Mouse (Mus musculus) heart, embryonic 12.5 days (tissue): Measurements from ENCODE around the gene Rac3. TPM values are rescaled to one million over a fixed set of nuclear protein-coding genes. Genes with fewer than 3 reads are reported as not detected.
"Not testable (repeated sequence)": the region's sequence is repeated elsewhere in the genome, so short reads cannot be mapped to it uniquely, and the experiment has no call there.

Experiments
- ATAC-seq: fragments of 200-750 bp; cut with Nextera tagmentation; 2 replicates; pipeline ENCODE4 v1.8.0; 2017; ENCODE audit warnings: moderate TSS enrichment, moderate library complexity; ENCODE audit not compliant: insufficient number of reproducible peaks, low FRiP score
- H3K27ac ChIP-seq: fragments of 300-500 bp; sonication (generic); 2 replicates; pipeline ENCODE4 v1.5.1; 2016; ENCODE audit warnings: mild to moderate bottlenecking, moderate library complexity; ENCODE audit not compliant: poor library complexity, severe bottlenecking
- H3K27me3 ChIP-seq: fragments of 300-500 bp; sonication (generic); replicated peaks from 2 replicates; pipeline ENCODE4 v1.6.1; 2016; ENCODE audit warnings: mild to moderate bottlenecking, moderate library complexity
- H3K36me3 ChIP-seq: fragments of 300-500 bp; sonication (generic); 2 replicates; pipeline ENCODE4 v1.6.1; 2016; ENCODE audit warnings: mild to moderate bottlenecking, moderate library complexity
- H3K4me1 ChIP-seq: fragments of 300-500 bp; sonication (generic); replicated peaks from 2 replicates; pipeline ENCODE4 v1.6.1; 2016; ENCODE audit warnings: mild to moderate bottlenecking
- H3K4me2 ChIP-seq: fragments of 300-500 bp; sonication (generic); 2 replicates; pipeline ENCODE4 v1.6.1; 2016; ENCODE audit warnings: mild to moderate bottlenecking, moderate library complexity
- H3K4me3 ChIP-seq: fragments of 300-500 bp; sonication (generic); 2 replicates; pipeline ENCODE4 v1.5.1; 2016; ENCODE audit warnings: mild to moderate bottlenecking
- H3K9ac ChIP-seq: fragments of 300-500 bp; sonication (generic); 2 replicates; pipeline ENCODE4 v1.6.1; 2016; ENCODE audit warnings: mild to moderate bottlenecking, moderate library complexity
- H3K9me3 ChIP-seq: fragments of 300-500 bp; sonication (generic); replicated peaks from 2 replicates; pipeline ENCODE4 v1.6.1; 2016; ENCODE audit warnings: mild to moderate bottlenecking, moderate library complexity
- WGBS: fragments of 180-500 bp; shearing (Covaris S2); methylation state at CpG from one replicate; pipeline ENCODE4 v1.1.7; 2016; 5-methylcytosine and 5-hydroxymethylcytosine counted together
- polyA plus RNA-seq: library from polyadenylated mRNA; unstranded; fragments of >200 nt; fragmentation: Nextera tagmentation; extraction: Ambion mirVana; gene quantifications from 2 replicates; pipeline ENCODE4 v1.2.1, GENCODE M21; 2016

The Rac3 gene
- polyA plus RNA-seq: 7.6 and 8.4 TPM in 2 replicates

- peak within 1 kb of the TSS; percentile 72 for H3K4me3 ChIP-seq
- peak; percentile 67 for ATAC-seq
- peaks cover 22% of the 10 kb centered on the region for H3K4me1 ChIP-seq
- H3K27me3 ChIP-seq: peaks cover 59% of the 10 kb centered on the region
- WGBS: under 1% methylated on average over 81 of the region's 90 CpGs
- no peaks in the 10 kb centered on the region for H3K9me3 ChIP-seq
- no peak within 1 kb of the TSS for H3K27ac ChIP-seq
- peaks cover 34% of the 10 kb centered on the region for H3K36me3 ChIP-seq
- H3K9ac ChIP-seq: peak within 1 kb of the TSS; percentile 84
- peak within 1 kb of the TSS; percentile 99 for H3K4me2 ChIP-seq
These were observed at the start of gene Rac3 for GRCm38 (mm10) chr11:120721124-120722066. Rac3 (plus strand) TSS chr11:120721470.

GRCm38 (mm10) chr11:120672687-120673593 lies 48.3 kb upstream of the Rac3 start, which contains the start of gene Aspscr1:
Aspscr1 (plus strand) TSS chr11:120672973.
- Histone ChIP-seq H3K27me3 (no peaks in the 10 kb centered on the region), H3K4me2 (peak within 1 kb of the TSS; percentile 86), H3K9ac (peak within 1 kb of the TSS; percentile 75), H3K36me3 (peaks cover 19% of the 10 kb centered on the region), H3K4me1 (peaks cover 16% of the 10 kb centered on the region), H3K4me3 (peak within 1 kb of the TSS; percentile 69), H3K9me3 (no peaks in the 10 kb centered on the region), H3K27ac (peak within 1 kb of the TSS; percentile 80)
- ATAC-seq: peak; percentile 99
- 1% methylated on average over 82 of the region's 83 CpGs for WGBS

- WGBS: 36% methylated on average over 12 of the region's 12 CpGs
- Histone ChIP-seq H3K4me1 (peaks cover 16% of the 10 kb centered on the region), H3K4me3 (peak overlapping the region; percentile 69), H3K9me3 (no peaks in the 10 kb centered on the region), H3K4me2 (peak overlapping the region; percentile 86), H3K27me3 (no peaks in the 10 kb centered on the region), H3K9ac (peak overlapping the region; percentile 75), H3K36me3 (peaks cover 26% of the 10 kb centered on the region), H3K27ac (peak overlapping the region; percentile 80)
- ATAC-seq: peak; percentile 10
These were observed 47.6 kb upstream of the Rac3 start for GRCm38 (mm10) chr11:120673594-120674122.

- not testable (repeated sequence) for ATAC-seq, H3K4me3 ChIP-seq, H3K27me3 ChIP-seq, H3K9ac ChIP-seq, H3K9me3 ChIP-seq, H3K27ac ChIP-seq, H3K4me2 ChIP-seq
- WGBS: 69% methylated on average over 5 of the region's 5 CpGs
- Histone ChIP-seq H3K36me3 (peaks cover 39% of the 10 kb centered on the region), H3K4me1 (peaks cover 16% of the 10 kb centered on the region)
These were observed 45.4 kb upstream of the Rac3 start for GRCm38 (mm10) chr11:120675875-120676274.

GRCm38 (mm10) chr11:120676951-120677350 lies 44.3 kb upstream of the Rac3 start:
- no peak overlapping the region for H3K4me2 ChIP-seq
- 80% methylated on average over 4 of the region's 4 CpGs for WGBS
- peaks cover 16% of the 10 kb centered on the region for H3K4me1 ChIP-seq
- H3K27me3 ChIP-seq: no peaks in the 10 kb centered on the region
- no peaks in the 10 kb centered on the region for H3K9me3 ChIP-seq
- no peak overlapping the region for H3K27ac ChIP-seq
- 0 out of 2 replicates have a peak overlapping the region, but pooled peaks have one; percentile 33 for H3K9ac ChIP-seq
- H3K36me3 ChIP-seq: peaks cover 46% of the 10 kb centered on the region
- ATAC-seq: no peak
- H3K4me3 ChIP-seq: no peak overlapping the region

GRCm38 (mm10) chr11:120679909-120680308 lies 41.4 kb upstream of the Rac3 start:
- ATAC-seq: 0 out of 2 replicates have a peak, but pooled peaks have one; percentile 39
- H3K4me1 ChIP-seq: peaks cover 14% of the 10 kb centered on the region
- no peak overlapping the region for H3K9ac ChIP-seq
- H3K27ac ChIP-seq: no peak overlapping the region
- H3K27me3 ChIP-seq: no peaks in the 10 kb centered on the region
- H3K36me3 ChIP-seq: peaks cover 72% of the 10 kb centered on the region
- no peak overlapping the region for H3K4me3 ChIP-seq
- H3K4me2 ChIP-seq: no peak overlapping the region
- no peaks in the 10 kb centered on the region for H3K9me3 ChIP-seq
- 68% methylated on average over 3 of the region's 3 CpGs for WGBS

GRCm38 (mm10) chr11:120682683-120683082 lies 38.6 kb upstream of the Rac3 start:
- Histone ChIP-seq H3K27me3 (no peaks in the 10 kb centered on the region), H3K4me3 (no peak overlapping the region), H3K4me1 (peaks cover 10% of the 10 kb centered on the region; the same call in 1 of the 2 replicates), H3K36me3 (peaks cover 76% of the 10 kb centered on the region), H3K27ac (no peak overlapping the region), H3K9me3 (no peaks in the 10 kb centered on the region), H3K4me2 (no peak overlapping the region), H3K9ac (no peak overlapping the region)
- WGBS: 89% methylated on average over 5 of the region's 5 CpGs
- no peak for ATAC-seq

GRCm38 (mm10) chr11:120683536-120683935 lies 37.7 kb upstream of the Rac3 start:
- no peaks in the 10 kb centered on the region for H3K9me3 ChIP-seq
- H3K9ac ChIP-seq: no peak overlapping the region
- 83% methylated on average over 3 of the region's 3 CpGs for WGBS
- peaks cover 10% of the 10 kb centered on the region; the same call in 1 of the 2 replicates for H3K4me1 ChIP-seq
- no peak overlapping the region for H3K4me2 ChIP-seq
- peaks cover 76% of the 10 kb centered on the region for H3K36me3 ChIP-seq
- H3K27ac ChIP-seq: no peak overlapping the region
- H3K4me3 ChIP-seq: no peak overlapping the region
- ATAC-seq: no peak
- no peaks in the 10 kb centered on the region for H3K27me3 ChIP-seq

- peaks cover 79% of the 10 kb centered on the region for H3K36me3 ChIP-seq
- WGBS: 91% methylated on average over 2 of the region's 2 CpGs
- no peak overlapping the region for H3K27ac ChIP-seq
- H3K4me1 ChIP-seq: peaks cover 10% of the 10 kb centered on the region; the same call in 1 of the 2 replicates
- no peaks in the 10 kb centered on the region for H3K27me3 ChIP-seq
- no peak overlapping the region for H3K9ac ChIP-seq
- no peak overlapping the region for H3K4me2 ChIP-seq
- H3K9me3 ChIP-seq: no peaks in the 10 kb centered on the region
- ATAC-seq: no peak
- H3K4me3 ChIP-seq: no peak overlapping the region
These were observed 37.2 kb upstream of the Rac3 start for GRCm38 (mm10) chr11:120684086-120684485.

- ATAC-seq: no peak
These were observed 36.6 kb upstream of the Rac3 start for GRCm38 (mm10) chr11:120684660-120685059.

More at GRCm38 (mm10) chr11:120684660-120685059, 36.6 kb upstream of the Rac3 start:
- no peaks in the 10 kb centered on the region for H3K9me3 ChIP-seq
- H3K27me3 ChIP-seq: no peaks in the 10 kb centered on the region
- H3K36me3 ChIP-seq: peaks cover 81% of the 10 kb centered on the region
- no peak overlapping the region for H3K4me2 ChIP-seq
- no peak overlapping the region for H3K9ac ChIP-seq
- H3K27ac ChIP-seq: no peak overlapping the region
- 69% methylated on average over 2 of the region's 2 CpGs for WGBS
- no peak overlapping the region for H3K4me3 ChIP-seq
- H3K4me1 ChIP-seq: peaks cover 10% of the 10 kb centered on the region; the same call in 1 of the 2 replicates
